Mouse (Mus musculus): ENCODE results near the gene Klhdc10.

DNA sequence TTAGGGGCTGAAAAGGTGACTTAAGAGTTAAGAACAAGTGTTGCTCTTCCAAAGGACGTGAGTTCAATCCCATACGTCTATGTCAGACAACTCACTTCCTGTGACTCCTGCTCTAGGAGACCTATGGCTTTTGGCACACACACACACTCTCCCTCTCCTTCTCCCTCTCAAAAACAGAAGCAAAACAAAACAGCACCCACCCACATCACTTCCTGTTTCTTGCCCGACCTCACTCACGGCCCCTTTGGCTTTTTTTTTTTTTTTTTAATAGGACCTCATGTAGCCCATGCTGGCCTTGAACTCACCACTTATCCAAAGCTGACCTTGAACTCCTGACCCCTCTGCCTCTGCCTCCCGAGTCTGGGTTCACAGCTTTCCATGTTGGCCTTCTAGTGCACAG, 46.9 kb upstream of the Klhdc10 start:
- TF ChIP-seq CTCF (IDR thresholded peaks at IDR 0.05; ENCODE audit: borderline replicate concordance, control insufficient read depth, extremely low read depth, insufficient read depth, low read length, poor library complexity) = no peak
- no peak for TF ChIP-seq POLR2A (IDR thresholded peaks at IDR 0.05; ENCODE audit: control insufficient read depth, extremely low read depth, insufficient read depth, low read length, poor library complexity)

All from thymus, adult 2 months (tissue).